Mouse (Mus musculus): ENCODE results near the gene Gcfc2.

DNA sequence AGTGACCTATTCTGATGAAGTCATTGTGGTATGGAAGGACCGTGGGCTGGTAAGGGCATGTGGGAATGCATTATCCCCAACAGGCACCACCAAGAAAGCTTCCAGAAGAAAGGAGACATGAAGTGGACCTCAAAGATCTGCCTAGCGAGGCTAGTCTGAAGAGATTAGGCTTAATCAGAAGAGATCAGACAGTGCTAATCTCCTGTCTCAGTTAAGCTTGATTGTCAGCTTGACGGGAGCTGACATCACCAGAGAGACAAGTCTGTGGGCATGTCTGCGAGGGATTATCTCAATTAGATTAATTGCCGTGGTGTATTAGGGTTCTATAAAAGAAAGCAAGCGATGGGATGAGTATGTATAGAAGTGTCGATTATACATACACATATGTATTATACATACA is 47.7 kb downstream of the Gcfc2 start:
- TF ChIP-seq POLR2A (IDR thresholded peaks at IDR 0.05; ENCODE audit: borderline replicate concordance, extremely low read depth, insufficient read depth, insufficient read length, poor library complexity, severe bottlenecking) (no peak), CTCF (IDR thresholded peaks at IDR 0.05; ENCODE audit: borderline replicate concordance, extremely low read depth, insufficient read depth, insufficient read length) (no peak)
